Mouse (Mus musculus) embryonic facial prominence, embryonic 14.5 days (tissue): ENCODE measurements around the gene Lrrc25. TPM values are rescaled to one million over a fixed set of nuclear protein-coding genes. Genes with fewer than 3 reads are reported as not detected.
A peak's percentile ranks its signal among the peaks of the same experiment; 100 is the strongest.

ENCODE experiments used
- ATAC-seq: fragments of 200-750 bp; cut with Nextera tagmentation; 2 replicates; pipeline ENCODE4 v1.8.0; 2017; ENCODE audit warnings: low read depth, moderate number of reproducible peaks, moderate TSS enrichment
- DNase-seq: peaks from one replicate; pipeline ENCODE4 v3.0.0-alpha.2; 2015; ENCODE audit warnings: low spot score
- H3K27ac ChIP-seq: fragments of 300-500 bp; sonication (generic); replicated peaks from 2 replicates; pipeline ENCODE4 v1.5.1; 2014; ENCODE audit warnings: low read depth, mild to moderate bottlenecking, low read length, moderate library complexity
- H3K27me3 ChIP-seq: fragments of 300-500 bp; sonication (generic); replicated peaks from 2 replicates; pipeline ENCODE4 v1.6.1; 2014; ENCODE audit warnings: low read length; ENCODE audit not compliant: control insufficient read depth, insufficient read depth
- H3K36me3 ChIP-seq: fragments of 300-500 bp; sonication (generic); 2 replicates; pipeline ENCODE4 v1.6.1; 2014; ENCODE audit warnings: low read length, mixed read lengths; ENCODE audit not compliant: control insufficient read depth, insufficient read depth
- H3K4me1 ChIP-seq: fragments of 300-500 bp; sonication (generic); 2 replicates; pipeline ENCODE4 v1.6.1; 2014; ENCODE audit warnings: antibody characterized with exemption, low read length; ENCODE audit not compliant: control insufficient read depth, insufficient read depth
- H3K4me2 ChIP-seq: fragments of 300-500 bp; sonication (generic); 2 replicates; pipeline ENCODE4 v1.6.1; 2014; ENCODE audit warnings: low read depth, mild to moderate bottlenecking, low read length, moderate library complexity, mixed read lengths
- H3K4me3 ChIP-seq: fragments of 300-500 bp; sonication (generic); 2 replicates; pipeline ENCODE4 v1.5.1; 2014; ENCODE audit warnings: low read depth, mild to moderate bottlenecking, low read length
- H3K9ac ChIP-seq: fragments of 300-500 bp; sonication (generic); 2 replicates; pipeline ENCODE4 v1.6.1; 2014; ENCODE audit warnings: low read depth, mild to moderate bottlenecking, low read length, moderate library complexity, mixed read lengths
- H3K9me3 ChIP-seq: fragments of 300-500 bp; sonication (generic); 2 replicates; pipeline ENCODE4 v1.6.1; 2016; ENCODE audit warnings: low read length; ENCODE audit not compliant: control insufficient read depth
- WGBS: fragments of 180-500 bp; shearing (Covaris S2); extraction: QIAGEN DNeasy Blood & Tissue Kit; methylation state at CpG from one replicate; pipeline ENCODE4 v1.1.7; 2014; 5-methylcytosine and 5-hydroxymethylcytosine counted together
- polyA plus RNA-seq: library from polyadenylated mRNA; unstranded; fragments of >200 nt; fragmentation: Nextera tagmentation; extraction: Ambion mirVana; gene quantifications from 2 replicates; pipeline ENCODE4 v1.2.1, GENCODE M21; 2014

The Lrrc25 gene
- polyA plus RNA-seq, 1 experiment from 2014 or later, result 1.8 TPM

DNA sequence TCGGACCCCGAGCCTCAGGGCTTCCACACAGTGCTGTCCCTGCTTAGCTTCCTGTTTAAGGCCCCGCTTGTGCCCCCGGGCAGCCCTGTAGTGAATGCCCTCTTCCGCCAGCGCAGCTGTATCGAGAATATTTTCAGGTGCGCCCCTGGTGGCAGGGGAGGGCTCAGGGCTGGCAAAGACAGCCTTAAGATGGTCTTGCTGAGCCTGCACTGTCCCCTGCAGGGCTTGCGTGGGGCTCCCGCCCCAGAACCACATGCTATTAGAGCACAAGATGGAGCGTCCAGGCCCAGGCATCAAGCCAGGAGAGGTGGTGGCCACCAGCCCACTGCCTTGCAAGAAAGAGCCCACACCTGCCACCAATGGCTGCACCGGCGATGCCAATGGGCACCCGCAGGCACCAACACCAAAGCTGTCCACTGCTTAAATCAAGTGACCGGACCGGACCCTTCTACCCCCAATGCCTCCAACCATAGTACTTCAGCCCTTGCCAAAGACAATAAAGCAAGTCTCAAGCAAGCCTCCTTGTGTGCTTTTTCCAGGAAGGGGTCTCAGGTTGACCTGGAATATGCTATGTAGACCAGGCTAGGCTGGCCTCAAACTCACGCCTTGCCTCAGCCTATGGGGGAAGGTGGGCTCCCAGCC, 19.1 kb upstream of the Lrrc25 start:
- Histone ChIP-seq H3K4me2 (peak overlapping the region; percentile 88), H3K27me3 (no peaks in the 10 kb centered on the region), H3K4me1 (peaks cover 37% of the 10 kb centered on the region), H3K9ac (peak overlapping the region; percentile 76; the same call in 1 of the 2 replicates), H3K36me3 (peaks cover 27% of the 10 kb centered on the region), H3K9me3 (no peaks in the 10 kb centered on the region), H3K4me3 (peak overlapping the region; percentile 50), H3K27ac (no peak overlapping the region)
- WGBS, result 84% methylated on average over 17 of the region's 17 CpGs
- DNase-seq (no peak), ATAC-seq (no peak)

DNA sequence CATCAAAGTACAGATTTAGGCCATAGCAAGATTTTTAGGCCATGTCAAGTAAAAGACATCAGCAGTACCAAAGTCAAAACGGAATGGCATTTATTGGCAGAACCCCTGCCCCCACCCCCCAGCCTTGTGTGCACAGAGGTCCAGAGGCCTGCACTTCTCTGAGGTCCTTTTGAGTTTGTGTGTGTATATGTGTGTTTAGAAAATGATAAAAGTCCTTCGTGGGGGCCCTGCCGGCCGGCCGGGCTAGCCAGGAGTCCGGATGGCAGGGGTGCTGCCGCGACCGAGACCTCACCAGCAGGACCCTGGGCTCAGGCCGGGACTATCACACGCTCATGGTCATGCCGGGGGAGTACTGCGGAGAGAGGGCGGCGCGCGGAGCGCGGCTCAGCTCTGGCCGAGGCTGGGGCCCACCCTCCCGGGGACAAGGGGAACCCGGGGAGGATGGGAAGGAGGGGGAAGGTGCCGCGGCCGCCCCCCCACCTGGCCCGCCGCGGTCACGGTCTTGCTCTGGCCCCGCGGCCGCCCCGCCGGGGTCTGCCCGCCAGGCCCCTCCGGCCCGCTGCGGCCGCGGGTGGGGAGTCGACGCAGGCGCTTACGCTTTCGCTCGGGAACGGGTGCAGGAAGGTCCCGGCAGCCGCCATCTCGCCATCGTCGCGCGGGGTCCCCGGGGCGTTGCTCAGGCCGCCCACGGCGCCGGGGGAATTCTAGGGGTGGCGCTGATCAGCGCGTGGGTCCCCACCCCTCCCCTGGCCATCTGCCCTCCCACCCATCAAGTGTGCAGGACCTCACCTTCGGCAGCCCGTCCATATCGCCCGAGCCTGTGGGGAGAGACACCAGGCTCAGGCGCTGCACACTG, 18.3 kb upstream of the Lrrc25 start:
- Histone ChIP-seq H3K36me3 (peaks cover 29% of the 10 kb centered on the region), H3K9me3 (no peaks in the 10 kb centered on the region), H3K4me3 (peak overlapping the region; percentile 50), H3K27ac (peak overlapping the region; percentile 55), H3K27me3 (no peaks in the 10 kb centered on the region), H3K4me2 (peak overlapping the region; percentile 88), H3K4me1 (peaks cover 37% of the 10 kb centered on the region), H3K9ac (peak overlapping the region; percentile 76)
- WGBS, result 10% methylated on average over 28 of the region's 68 CpGs
- DNase-seq, result no peak
- no peak for ATAC-seq

DNA sequence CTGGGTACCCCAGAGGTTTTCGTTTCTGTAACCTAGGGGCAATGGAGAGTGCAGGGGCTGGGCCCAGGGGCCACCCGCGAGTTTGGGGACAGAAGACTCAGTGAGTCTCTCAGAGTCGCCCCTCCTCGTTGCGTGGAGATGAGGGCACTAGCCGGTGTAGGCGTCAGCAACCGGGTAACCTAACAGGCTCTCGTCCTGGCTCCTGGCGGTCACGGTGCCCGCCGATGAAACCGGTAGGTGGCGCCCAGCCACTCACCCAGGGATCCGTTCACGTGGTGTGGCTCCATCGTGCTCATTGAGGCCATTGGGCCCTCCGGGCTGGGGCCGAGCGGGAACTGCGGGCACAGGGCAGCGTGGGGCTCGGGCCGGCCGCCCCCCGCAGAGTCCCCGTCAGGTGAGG, 17.7 kb upstream of the Lrrc25 start:
- Histone ChIP-seq H3K4me3 (peak overlapping the region; percentile 50), H3K4me1 (peaks cover 34% of the 10 kb centered on the region), H3K9ac (peak overlapping the region; percentile 76), H3K27ac (peak overlapping the region; percentile 55; the same call in 1 of the 2 replicates), H3K4me2 (peak overlapping the region; percentile 88), H3K9me3 (no peaks in the 10 kb centered on the region), H3K36me3 (peaks cover 31% of the 10 kb centered on the region), H3K27me3 (no peaks in the 10 kb centered on the region)
- 5% methylated on average over 21 of the region's 29 CpGs for WGBS
- peak; percentile 89 for DNase-seq
- ATAC-seq, result peak; percentile 41

DNA sequence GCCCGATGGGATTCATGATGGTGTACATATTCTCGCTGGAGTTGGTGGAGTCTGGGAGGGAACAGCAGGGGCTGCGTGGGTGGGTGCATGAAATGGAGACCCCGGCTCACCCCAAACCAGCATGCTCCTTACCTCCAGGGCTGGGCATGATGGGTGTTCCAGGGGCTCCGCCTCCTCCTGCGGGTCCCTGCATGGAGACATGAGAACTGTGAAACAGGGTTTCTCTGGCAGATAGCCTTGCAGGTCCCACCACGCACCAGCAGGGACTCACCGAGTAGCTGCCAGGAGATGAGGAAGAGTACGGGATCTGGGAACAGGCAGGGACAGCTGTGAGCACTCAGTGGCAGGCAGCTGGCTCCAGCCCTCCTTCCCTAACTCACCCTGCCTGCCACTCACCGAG, 17.2 kb upstream of the Lrrc25 start:
- peak; percentile 72 for DNase-seq
- Histone ChIP-seq H3K27ac (no peak overlapping the region; the same call in 1 of the 2 replicates), H3K27me3 (no peaks in the 10 kb centered on the region), H3K36me3 (peaks cover 31% of the 10 kb centered on the region), H3K9me3 (no peaks in the 10 kb centered on the region), H3K4me1 (peaks cover 30% of the 10 kb centered on the region), H3K4me2 (peak overlapping the region; percentile 88), H3K9ac (peak overlapping the region; percentile 76), H3K4me3 (peak overlapping the region; percentile 50)
- WGBS, result 12% methylated on average over 8 of the region's 10 CpGs
- peak; percentile 1; the same call in 1 of the 2 replicates for ATAC-seq

DNA sequence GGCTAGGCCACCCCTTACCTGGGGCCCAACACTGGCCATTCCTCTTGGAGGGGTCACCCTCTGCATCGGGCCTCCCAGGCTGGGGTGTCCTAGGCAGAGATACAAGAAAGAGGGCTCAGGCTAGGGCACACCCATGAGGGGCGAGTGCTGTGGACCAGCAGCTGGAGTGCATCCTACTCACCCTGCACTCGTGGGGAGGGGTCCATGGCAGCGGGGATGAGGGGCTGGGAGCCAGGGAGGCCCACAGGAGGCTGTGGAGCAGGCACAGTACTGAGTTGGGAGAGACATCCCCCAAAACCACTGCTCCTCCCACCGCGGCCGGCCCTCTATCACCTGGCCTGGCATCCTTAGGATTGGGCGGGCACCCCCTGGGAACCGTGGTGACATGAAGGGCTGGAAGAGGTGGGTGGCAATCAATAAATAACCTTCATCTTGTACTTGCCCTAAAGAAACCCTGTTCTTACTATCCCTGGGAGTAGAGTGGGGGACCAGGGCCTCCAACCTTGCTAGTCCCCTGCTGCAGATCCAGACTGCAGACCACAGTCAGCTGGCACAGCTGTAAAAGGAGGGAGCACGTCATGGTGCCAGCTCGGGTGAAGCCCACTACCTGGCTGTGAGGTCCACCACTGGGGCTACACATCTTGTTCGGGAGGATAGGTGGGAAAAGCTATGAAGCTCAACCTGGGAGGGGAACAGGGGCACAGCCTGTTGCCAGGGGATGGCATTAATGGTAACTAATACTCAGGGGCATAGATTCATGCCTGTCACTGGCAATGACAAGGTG, 16.3 kb upstream of the Lrrc25 start:
- ATAC-seq, result no peak
- H3K4me1 ChIP-seq, result peaks cover 30% of the 10 kb centered on the region

DNA sequence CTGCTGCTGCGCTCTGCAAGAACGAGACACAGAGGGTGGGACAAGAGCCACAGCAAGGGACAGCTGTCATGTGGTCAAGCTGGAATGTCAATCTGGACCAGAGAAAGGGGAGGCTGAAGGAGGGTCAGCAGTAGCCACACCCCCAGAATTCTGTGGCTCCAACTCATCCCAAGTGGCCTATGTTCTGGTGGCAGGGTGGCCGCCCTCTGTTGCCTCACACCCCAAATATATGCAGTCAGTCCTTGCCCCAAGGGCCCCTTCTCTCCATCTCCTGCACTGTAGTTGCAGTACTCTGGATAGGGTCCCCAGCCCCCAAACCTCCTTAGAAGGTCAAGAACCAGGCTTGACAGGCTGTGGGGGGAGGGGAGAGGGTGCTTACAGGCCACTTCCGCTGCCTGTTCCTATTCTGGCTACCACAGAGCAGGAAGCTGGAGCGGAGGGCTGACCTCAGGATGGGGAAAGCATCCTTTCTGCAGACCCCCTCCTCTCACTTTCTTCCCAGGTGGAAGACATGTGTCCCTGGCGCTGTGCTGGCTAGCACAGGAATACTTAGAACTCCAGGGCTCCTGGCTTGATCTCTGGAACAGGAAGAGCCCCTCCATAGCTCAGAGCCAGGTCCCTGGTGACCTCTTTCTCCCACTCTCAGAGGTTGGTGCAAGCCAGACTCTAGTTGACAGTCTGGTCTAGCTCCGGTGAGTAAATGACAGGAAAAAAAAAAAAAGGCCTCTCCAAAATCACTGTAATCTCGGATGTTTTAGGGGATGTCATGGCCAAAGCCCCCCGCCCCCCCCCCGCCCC, 15.3 kb upstream of the Lrrc25 start:
- Histone ChIP-seq H3K4me1 (peaks cover 23% of the 10 kb centered on the region), H3K9me3 (no peaks in the 10 kb centered on the region), H3K9ac (peak overlapping the region; percentile 45), H3K36me3 (peaks cover 27% of the 10 kb centered on the region), H3K4me3 (peak overlapping the region; percentile 17), H3K4me2 (peak overlapping the region; percentile 52), H3K27ac (peak overlapping the region; percentile 44; the same call in 1 of the 2 replicates), H3K27me3 (no peaks in the 10 kb centered on the region)
- no peak for ATAC-seq
- DNase-seq, result no peak
- 27% methylated on average over 8 of the region's 10 CpGs for WGBS

More for the DNA sequence above, 16.3 kb upstream of the Lrrc25 start:
- Histone ChIP-seq H3K4me3 (no peak overlapping the region), H3K27me3 (no peaks in the 10 kb centered on the region), H3K4me2 (no peak overlapping the region), H3K9ac (peak overlapping the region; percentile 76; the same call in 1 of the 2 replicates), H3K9me3 (no peaks in the 10 kb centered on the region), H3K27ac (no peak overlapping the region), H3K36me3 (peaks cover 31% of the 10 kb centered on the region)
- DNase-seq, result no peak
- WGBS, result 88% methylated on average over 10 of the region's 12 CpGs

DNA sequence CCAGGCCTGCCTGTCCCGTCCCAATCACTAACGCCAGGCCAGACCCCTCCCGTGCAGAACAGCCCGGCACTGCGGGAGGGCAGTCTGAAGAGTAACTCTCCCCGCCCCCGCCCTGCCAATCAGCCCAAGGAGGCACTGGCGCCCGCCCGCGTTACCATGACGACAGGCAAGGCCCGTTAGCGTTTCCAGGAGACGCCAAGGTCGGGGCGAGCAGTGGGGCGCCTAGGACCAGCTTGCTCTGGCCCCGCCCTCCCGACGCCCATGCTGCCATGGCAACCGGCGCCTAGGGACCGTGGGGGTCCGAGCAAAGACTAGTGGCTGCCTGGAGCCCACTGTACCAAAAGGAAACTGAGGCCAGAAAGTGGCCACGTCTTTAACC, 14.7 kb upstream of the Lrrc25 start:
- ATAC-seq, result peak; percentile 34; the same call in 1 of the 2 replicates
- H3K27ac ChIP-seq, result peak overlapping the region; percentile 44; the same call in 1 of the 2 replicates
- peaks cover 23% of the 10 kb centered on the region for H3K4me1 ChIP-seq
- H3K9ac ChIP-seq, result peak overlapping the region; percentile 45; the same call in 1 of the 2 replicates
- peaks cover 21% of the 10 kb centered on the region for H3K36me3 ChIP-seq
- H3K9me3 ChIP-seq, result no peaks in the 10 kb centered on the region
- peak overlapping the region; percentile 52 for H3K4me2 ChIP-seq
- 2% methylated on average over 22 of the region's 26 CpGs for WGBS
- H3K4me3 ChIP-seq, result peak overlapping the region; percentile 17
- DNase-seq, result peak; percentile 94
- no peaks in the 10 kb centered on the region for H3K27me3 ChIP-seq
